Mouse (Mus musculus) C2C12 (cell line): ENCODE measurements around the gene Atp1b2. TPM values are rescaled to one million over a fixed set of nuclear protein-coding genes. Genes with fewer than 3 reads are reported as not detected.

Source experiments
- H3K27me3 ChIP-seq: one replicate; pipeline ENCODE4 v1.6.1; 2011; ENCODE audit not compliant: control insufficient read depth, insufficient read depth, insufficient read length
- H3K36me3 ChIP-seq: one replicate; pipeline ENCODE4 v1.6.1; 2011; ENCODE audit not compliant: control insufficient read depth, insufficient read depth
- H3K4me3 ChIP-seq: one replicate; pipeline ENCODE4 v1.5.1; 2011; ENCODE audit warnings: mild to moderate bottlenecking, control low read depth; ENCODE audit not compliant: poor library complexity, insufficient read depth, severe bottlenecking
- H3K79me2 ChIP-seq: one replicate; pipeline ENCODE4 v1.6.1; 2011; ENCODE audit not compliant: control insufficient read depth, insufficient read depth
- H3K79me3 ChIP-seq: one replicate; pipeline ENCODE4 v1.6.1; 2011; ENCODE audit warnings: low read depth, control low read depth
- H3ac ChIP-seq: one replicate; pipeline ENCODE3; 2011; ENCODE audit warnings: low read depth; ENCODE audit not compliant: control insufficient read depth, insufficient read length
- CEBPB ChIP-seq: IDR thresholded peaks from one replicate; pipeline ENCODE4 v1.6.1; 2011; ENCODE audit warnings: low read depth, mild to moderate bottlenecking, control low read depth, moderate library complexity
- CTCF ChIP-seq: IDR thresholded peaks from one replicate; pipeline ENCODE4 v1.5.1; 2011; ENCODE audit not compliant: control insufficient read depth, insufficient read depth, insufficient read length
- FOSL1 ChIP-seq: IDR thresholded peaks from one replicate; pipeline ENCODE4 v1.8.0; 2011; ENCODE audit warnings: mild to moderate bottlenecking, low read length; ENCODE audit not compliant: poor library complexity, insufficient read depth, severe bottlenecking
- MAX ChIP-seq: IDR thresholded peaks from one replicate; pipeline ENCODE4 v1.6.1; 2011; ENCODE audit warnings: mild to moderate bottlenecking, control low read depth
- MYOD1 ChIP-seq: IDR thresholded peaks from one replicate; pipeline ENCODE4 v1.6.1; 2011; ENCODE audit warnings: low read depth; ENCODE audit not compliant: control insufficient read depth, insufficient read length
- MYOG ChIP-seq: IDR thresholded peaks from one replicate; pipeline ENCODE4 v1.6.1; 2011; ENCODE audit not compliant: control insufficient read depth, insufficient read length; ENCODE audit errors: extremely low read depth
- USF1 ChIP-seq: IDR thresholded peaks from one replicate; pipeline ENCODE4 v1.6.1; 2011; ENCODE audit warnings: low read depth, mild to moderate bottlenecking, control low read depth, moderate library complexity
- polyA plus RNA-seq: library from polyadenylated mRNA; unstranded; fragments of >200 nt; fragmentation: generic; extraction: Trizol; gene quantifications from one replicate; pipeline ENCODE4 v1.2.1, GENCODE M21; 2012; ENCODE audit warnings: missing spikeins

The Atp1b2 gene
- polyA plus RNA-seq, 1 experiment: 0.20 TPM

DNA sequence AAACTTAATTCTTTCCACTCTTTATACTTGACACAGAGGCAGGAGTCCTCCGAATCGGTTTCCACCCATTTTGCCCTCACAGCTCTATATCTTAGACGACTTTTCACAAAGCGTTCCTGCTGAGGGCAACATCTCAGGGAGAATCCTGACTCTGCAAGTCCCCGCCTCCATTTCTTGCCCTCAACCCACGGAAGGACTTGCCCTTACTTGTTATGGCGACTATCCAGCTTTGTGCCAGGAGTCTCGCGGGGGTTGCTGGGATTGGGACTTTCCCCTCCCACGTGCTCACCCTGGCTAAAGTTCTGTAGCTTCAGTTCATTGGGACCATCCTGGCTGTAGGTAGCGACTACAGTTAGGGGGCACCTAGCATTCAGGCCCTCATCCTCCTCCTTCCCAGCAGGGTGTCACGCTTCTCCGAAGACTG lies 25.6 kb downstream of the Atp1b2 start, which contains the start of the genes Wrap53 and Trp53:
Gene Wrap53, minus strand, starts transcription at position 165 of the 424 bp plus-strand sequence.
Gene Trp53, plus strand, starts transcription at position 269 of the 424 bp plus-strand sequence.
- Histone ChIP-seq H3K36me3 (peaks cover 50% of the 10 kb centered on the region), H3K27me3 (no peaks in the 10 kb centered on the region), H3K79me2 (peaks cover 89% of the 10 kb centered on the region), H3K4me3 (peak within 1 kb of the TSS; percentile 98), H3ac (peak within 1 kb of the TSS; percentile 64), H3K79me3 (peaks cover 76% of the 10 kb centered on the region)
- no peak for TF ChIP-seq MYOG
- TF ChIP-seq MAX: peak; percentile 100
- peak; percentile 89 for TF ChIP-seq USF1

DNA sequence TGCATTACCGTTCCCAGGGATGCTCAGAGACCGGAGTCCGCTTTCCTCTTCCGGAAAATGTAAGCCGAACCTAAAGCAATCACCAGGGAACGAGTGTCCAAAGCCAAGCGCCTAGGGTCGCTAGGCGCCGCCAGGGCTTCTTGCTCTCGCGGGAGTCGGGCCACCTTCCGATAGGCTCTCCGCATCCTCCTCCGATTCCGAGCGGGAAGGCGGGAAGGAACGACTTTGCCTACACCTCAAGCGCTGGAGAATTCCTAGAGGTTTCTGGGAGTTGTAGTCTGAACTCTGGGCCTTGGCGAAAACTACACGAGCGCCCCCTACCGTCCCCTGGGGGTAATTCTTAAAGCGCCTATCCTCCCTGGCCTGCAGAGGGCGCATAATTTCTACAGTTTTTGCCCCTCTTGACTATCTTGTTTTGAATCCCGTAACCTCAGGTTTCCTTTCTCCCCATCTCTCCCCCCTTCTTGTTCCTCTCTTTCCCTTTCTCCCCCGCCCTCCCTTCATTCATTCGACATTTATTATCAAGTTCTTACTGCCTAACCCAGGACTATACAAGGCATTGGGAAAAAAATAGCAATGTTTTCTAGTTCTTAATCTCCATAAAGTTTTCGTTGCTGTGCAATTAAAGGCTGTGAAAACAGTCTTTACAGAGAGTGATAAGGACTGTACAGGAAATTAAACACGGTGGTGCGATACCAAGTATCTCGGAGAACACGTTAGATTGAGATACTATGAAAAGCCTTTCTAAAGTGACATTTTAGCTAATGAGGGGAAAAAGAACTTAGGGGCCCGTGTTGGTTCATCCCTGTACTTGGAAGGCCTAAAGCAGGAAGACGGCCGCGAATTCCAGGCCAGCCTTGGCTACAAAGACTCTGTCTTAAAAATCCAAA lies 26.4 kb downstream of the Atp1b2 start:
- TF ChIP-seq FOSL1 (no peak), CEBPB (no peak), CTCF (peak; percentile 98), MYOG (no peak), MYOD1 (no peak), MAX (peak; percentile 34), USF1 (no peak)
- H3K27me3 ChIP-seq: no peaks in the 10 kb centered on the region
- peak overlapping the region; percentile 98 for H3K4me3 ChIP-seq
- H3ac ChIP-seq: peak overlapping the region; percentile 85
- peaks cover 76% of the 10 kb centered on the region for H3K79me3 ChIP-seq
- H3K79me2 ChIP-seq: peaks cover 89% of the 10 kb centered on the region
- peaks cover 50% of the 10 kb centered on the region for H3K36me3 ChIP-seq

DNA sequence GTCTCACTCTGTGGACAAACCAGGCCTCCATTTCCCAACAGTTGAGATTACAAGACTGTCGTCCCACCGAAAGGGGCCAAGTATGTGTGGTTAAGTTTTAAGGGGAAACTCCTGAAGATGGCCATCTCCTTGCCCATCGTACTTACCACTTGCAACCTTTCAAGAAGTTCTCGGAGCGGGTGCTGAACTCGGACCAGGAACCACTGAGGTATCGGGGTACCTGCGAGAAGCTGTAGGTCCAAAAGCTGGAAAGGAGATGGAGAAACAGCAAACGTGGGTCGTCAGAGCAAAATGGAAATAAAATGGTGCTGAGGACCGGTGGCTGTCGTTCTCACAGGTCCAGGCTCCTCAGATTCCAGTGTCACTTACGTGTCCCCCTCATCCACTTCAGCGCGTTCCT lies 27.4 kb downstream of the Atp1b2 start:
- H3K79me3 ChIP-seq: peaks cover 71% of the 10 kb centered on the region
- peaks cover 89% of the 10 kb centered on the region for H3K79me2 ChIP-seq
- peak overlapping the region; percentile 92 for H3K4me3 ChIP-seq
- peaks cover 45% of the 10 kb centered on the region for H3K36me3 ChIP-seq
- no peak for TF ChIP-seq FOSL1
- TF ChIP-seq MYOD1: no peak
- TF ChIP-seq CEBPB: no peak
- TF ChIP-seq CTCF: no peak
- no peak for TF ChIP-seq USF1
- no peak for TF ChIP-seq MYOG
- TF ChIP-seq MAX: no peak
- H3K27me3 ChIP-seq: no peaks in the 10 kb centered on the region
- H3ac ChIP-seq: peak overlapping the region; percentile 85

DNA sequence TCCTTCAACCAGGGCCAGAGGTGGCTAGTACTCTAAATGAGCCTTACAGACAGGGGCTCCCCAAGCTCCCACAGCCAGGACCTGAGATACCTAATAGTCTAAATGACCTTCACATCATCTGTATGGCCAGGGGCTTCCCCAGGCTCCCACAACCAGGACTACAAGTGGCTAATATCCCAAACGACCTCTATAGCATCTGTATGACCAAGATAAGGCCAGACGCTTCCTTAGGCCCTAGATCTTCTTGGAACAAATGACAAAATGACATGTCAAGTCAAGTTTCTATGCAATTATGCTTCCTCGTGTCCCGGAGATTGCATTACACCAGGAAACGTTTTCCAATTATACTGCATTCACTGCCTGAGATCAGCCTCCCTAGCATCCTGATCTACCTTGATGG lies 29.4 kb downstream of the Atp1b2 start:
- Histone ChIP-seq H3ac (no peak overlapping the region), H3K27me3 (no peaks in the 10 kb centered on the region), H3K4me3 (no peak overlapping the region), H3K79me3 (peaks cover 60% of the 10 kb centered on the region), H3K79me2 (peaks cover 89% of the 10 kb centered on the region), H3K36me3 (peaks cover 42% of the 10 kb centered on the region)
- TF ChIP-seq CTCF (no peak), MAX (no peak), USF1 (no peak), CEBPB (no peak), MYOD1 (no peak), FOSL1 (no peak), MYOG (no peak)

DNA sequence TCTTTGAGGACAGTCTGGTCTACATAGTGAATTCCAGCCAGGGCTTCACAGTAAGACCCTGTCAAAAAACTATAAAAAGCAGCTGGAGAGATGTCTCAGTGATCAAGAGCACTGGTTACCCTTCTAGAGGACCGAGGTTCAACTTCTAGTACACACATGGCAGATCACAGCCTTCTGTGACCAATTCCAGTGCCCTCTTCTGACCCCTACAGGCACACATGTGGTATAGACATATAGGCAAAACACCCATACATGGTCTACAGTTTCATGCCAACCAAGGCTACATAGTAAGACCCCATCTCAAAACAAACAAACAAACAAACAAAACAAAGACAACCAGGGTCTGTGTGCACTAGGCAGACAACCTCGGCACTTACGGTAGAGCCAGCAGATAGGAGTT lies 30.5 kb downstream of the Atp1b2 start:
- Histone ChIP-seq H3K4me3 (no peak overlapping the region), H3K36me3 (peaks cover 52% of the 10 kb centered on the region), H3K79me2 (peaks cover 89% of the 10 kb centered on the region), H3ac (no peak overlapping the region), H3K27me3 (no peaks in the 10 kb centered on the region), H3K79me3 (peaks cover 51% of the 10 kb centered on the region)
- TF ChIP-seq MYOD1 (no peak), FOSL1 (no peak), USF1 (no peak), CEBPB (no peak), CTCF (no peak), MAX (no peak), MYOG (no peak)

DNA sequence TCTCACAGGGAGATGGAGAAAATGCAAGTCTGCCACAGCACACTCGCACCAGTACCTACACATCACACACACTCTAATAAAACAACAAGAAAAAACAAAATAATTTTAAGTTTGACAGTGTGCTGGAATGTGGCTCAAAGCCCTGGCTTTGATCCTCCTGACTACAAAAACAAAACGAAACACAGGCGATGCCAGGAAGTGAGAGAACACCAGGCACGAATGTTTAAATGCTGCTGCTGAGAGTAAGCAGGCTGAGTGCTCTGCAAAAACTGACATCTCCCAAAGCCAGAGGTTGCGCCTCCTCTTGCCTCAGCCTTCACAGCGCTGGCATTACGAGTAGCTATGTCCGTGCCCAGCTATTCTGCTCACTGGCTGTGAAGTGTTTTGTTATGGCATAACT lies 40.6 kb downstream of the Atp1b2 start:
- H3ac ChIP-seq: no peak overlapping the region
- H3K4me3 ChIP-seq: no peak overlapping the region
- peaks cover 54% of the 10 kb centered on the region for H3K36me3 ChIP-seq
- peaks cover 3% of the 10 kb centered on the region for H3K79me3 ChIP-seq
- H3K27me3 ChIP-seq: no peaks in the 10 kb centered on the region
- TF ChIP-seq CTCF: no peak
- TF ChIP-seq USF1: no peak
- no peak for TF ChIP-seq FOSL1
- no peak for TF ChIP-seq MYOG
- no peak for TF ChIP-seq MYOD1
- TF ChIP-seq MAX: no peak
- no peak for TF ChIP-seq CEBPB
- H3K79me2 ChIP-seq: peaks cover 20% of the 10 kb centered on the region
